Mouse (Mus musculus) neural tube, embryonic 14.5 days (tissue): ENCODE results near the gene Cytip. TPM values are rescaled to one million over a fixed set of nuclear protein-coding genes. Genes with fewer than 3 reads are reported as not detected.
"Not testable (repeated sequence)": the region's sequence is repeated elsewhere in the genome, so short reads cannot be mapped to it uniquely, and the experiment has no call there.

Experiments
- ATAC-seq: fragments of 200-750 bp; cut with Nextera tagmentation; 2 replicates; pipeline ENCODE4 v1.8.0; 2017; ENCODE audit warnings: low read depth, mild to moderate bottlenecking, moderate TSS enrichment, moderate library complexity
- H3K27ac ChIP-seq: fragments of 300-500 bp; sonication (generic); 2 replicates; pipeline ENCODE4 v1.5.1; 2014; ENCODE audit warnings: low read depth, mild to moderate bottlenecking, control low read depth, low read length, moderate library complexity, mixed read lengths
- H3K27me3 ChIP-seq: fragments of 300-500 bp; sonication (generic); 2 replicates; pipeline ENCODE4 v1.6.1; 2014; ENCODE audit warnings: low read length; ENCODE audit not compliant: control insufficient read depth, insufficient read depth
- H3K36me3 ChIP-seq: fragments of 300-500 bp; sonication (generic); 2 replicates; pipeline ENCODE4 v1.6.1; 2014; ENCODE audit warnings: low read length, mixed read lengths; ENCODE audit not compliant: control insufficient read depth, insufficient read depth
- H3K4me1 ChIP-seq: fragments of 300-500 bp; sonication (generic); 2 replicates; pipeline ENCODE4 v1.6.1; 2014; ENCODE audit warnings: low read length; ENCODE audit not compliant: control insufficient read depth, insufficient read depth
- H3K4me2 ChIP-seq: fragments of 300-500 bp; sonication (generic); 2 replicates; pipeline ENCODE4 v1.6.1; 2014; ENCODE audit warnings: mild to moderate bottlenecking, low read depth, low read length, control low read depth
- H3K4me3 ChIP-seq: fragments of 300-500 bp; sonication (generic); 2 replicates; pipeline ENCODE4 v1.5.1; 2014; ENCODE audit warnings: low read depth, low read length, control low read depth, mixed read lengths
- H3K9ac ChIP-seq: fragments of 300-500 bp; sonication (generic); replicated peaks from 2 replicates; pipeline ENCODE4 v1.6.1; 2014; ENCODE audit warnings: low read depth, mild to moderate bottlenecking, control low read depth, low read length, mixed read lengths
- H3K9me3 ChIP-seq: fragments of 300-500 bp; sonication (generic); 2 replicates; pipeline ENCODE4 v1.6.1; 2016; ENCODE audit warnings: low read length; ENCODE audit not compliant: control insufficient read depth
- WGBS: fragments of 180-500 bp; shearing (Covaris S2); extraction: QIAGEN DNeasy Blood & Tissue Kit; methylation state at CpG from one replicate; pipeline ENCODE4 v1.1.7; 2014; 5-methylcytosine and 5-hydroxymethylcytosine counted together
- polyA plus RNA-seq: library from polyadenylated mRNA; unstranded; fragments of >200 nt; fragmentation: Nextera tagmentation; extraction: Ambion mirVana; gene quantifications from 2 replicates; pipeline ENCODE4 v1.2.1, GENCODE M21; 2014

The Cytip gene
- polyA plus RNA-seq, 1 experiment from 2014 or later = 0.33 TPM

- H3K4me2 ChIP-seq = no peak overlapping the region
- 87% methylated on average over 1 of the region's 1 CpGs for WGBS
- no peak for ATAC-seq
- no peak overlapping the region for H3K27ac ChIP-seq
- H3K27me3 ChIP-seq = no peaks in the 10 kb centered on the region
- no peaks in the 10 kb centered on the region for H3K4me1 ChIP-seq
- H3K9ac ChIP-seq = no peak overlapping the region
- no peak overlapping the region for H3K4me3 ChIP-seq
- no peaks in the 10 kb centered on the region for H3K36me3 ChIP-seq
- H3K9me3 ChIP-seq = no peaks in the 10 kb centered on the region
Observed at GRCm38 (mm10) chr2:58140531-58140930, 54.8 kb downstream of the Cytip start.

- Histone ChIP-seq H3K4me2 (no peak overlapping the region), H3K9ac (no peak overlapping the region), H3K4me3 (no peak overlapping the region), H3K27ac (no peak overlapping the region), H3K9me3 (no peaks in the 10 kb centered on the region), H3K4me1 (no peaks in the 10 kb centered on the region), H3K36me3 (no peaks in the 10 kb centered on the region), H3K27me3 (no peaks in the 10 kb centered on the region)
- ATAC-seq = no peak
- WGBS = 88% methylated on average over 5 of the region's 5 CpGs
Observed at GRCm38 (mm10) chr2:58138611-58139010, 56.7 kb downstream of the Cytip start.

- no peaks in the 10 kb centered on the region for H3K36me3 ChIP-seq
- no peaks in the 10 kb centered on the region for H3K9me3 ChIP-seq
- WGBS = 92% methylated on average over 7 of the region's 7 CpGs
- no peak overlapping the region for H3K4me3 ChIP-seq
- H3K4me2 ChIP-seq = no peak overlapping the region
- no peaks in the 10 kb centered on the region for H3K4me1 ChIP-seq
- ATAC-seq = no peak
- H3K9ac ChIP-seq = no peak overlapping the region
- H3K27ac ChIP-seq = no peak overlapping the region
- no peaks in the 10 kb centered on the region for H3K27me3 ChIP-seq
Observed at GRCm38 (mm10) chr2:58137676-58138075, 57.7 kb downstream of the Cytip start.

GRCm38 (mm10) chr2:58136526-58136925 lies 58.8 kb downstream of the Cytip start:
- Histone ChIP-seq H3K9me3 (no peaks in the 10 kb centered on the region), H3K27ac (no peak overlapping the region), H3K27me3 (no peaks in the 10 kb centered on the region), H3K4me3 (no peak overlapping the region), H3K4me1 (no peaks in the 10 kb centered on the region), H3K4me2 (no peak overlapping the region), H3K9ac (no peak overlapping the region), H3K36me3 (no peaks in the 10 kb centered on the region)
- ATAC-seq = no peak
- 97% methylated on average over 4 of the region's 4 CpGs for WGBS

GRCm38 (mm10) chr2:58135061-58135463 lies 60.3 kb downstream of the Cytip start:
- Histone ChIP-seq H3K9me3 (no peaks in the 10 kb centered on the region), H3K9ac (no peak overlapping the region), H3K27me3 (no peaks in the 10 kb centered on the region), H3K27ac (no peak overlapping the region), H3K4me2 (no peak overlapping the region), H3K4me3 (no peak overlapping the region), H3K36me3 (no peaks in the 10 kb centered on the region), H3K4me1 (no peaks in the 10 kb centered on the region)
- ATAC-seq = no peak
- WGBS = 81% methylated on average over 2 of the region's 2 CpGs

- Histone ChIP-seq H3K4me1 (no peaks in the 10 kb centered on the region), H3K4me3 (no peak overlapping the region), H3K36me3 (no peaks in the 10 kb centered on the region), H3K27ac (no peak overlapping the region), H3K27me3 (no peaks in the 10 kb centered on the region), H3K9ac (no peak overlapping the region), H3K9me3 (no peaks in the 10 kb centered on the region), H3K4me2 (no peak overlapping the region)
- 77% methylated on average over 2 of the region's 2 CpGs for WGBS
- no peak for ATAC-seq
Observed at GRCm38 (mm10) chr2:58132597-58132996, 62.7 kb downstream of the Cytip start.

GRCm38 (mm10) chr2:58129903-58130302 lies 65.4 kb downstream of the Cytip start:
- Histone ChIP-seq H3K27ac (no peak overlapping the region), H3K4me3 (no peak overlapping the region), H3K9me3 (no peaks in the 10 kb centered on the region), H3K36me3 (no peaks in the 10 kb centered on the region), H3K9ac (no peak overlapping the region), H3K27me3 (no peaks in the 10 kb centered on the region), H3K4me1 (no peaks in the 10 kb centered on the region), H3K4me2 (no peak overlapping the region)
- ATAC-seq = no peak
- WGBS = 90% methylated on average over 5 of the region's 5 CpGs

GRCm38 (mm10) chr2:58111105-58111504 lies 84.2 kb downstream of the Cytip start:
- Histone ChIP-seq H3K27me3 (no peaks in the 10 kb centered on the region), H3K4me2 (no peak overlapping the region), H3K4me3 (no peak overlapping the region), H3K36me3 (no peaks in the 10 kb centered on the region), H3K9me3 (no peaks in the 10 kb centered on the region), H3K4me1 (no peaks in the 10 kb centered on the region), H3K27ac (no peak overlapping the region), H3K9ac (no peak overlapping the region)
- WGBS = 63% methylated on average over 4 of the region's 4 CpGs
- no peak for ATAC-seq

GRCm38 (mm10) chr2:58107887-58108286 lies 87.4 kb downstream of the Cytip start:
- not testable (repeated sequence) for H3K4me2 ChIP-seq, H3K27me3 ChIP-seq, H3K4me1 ChIP-seq, H3K4me3 ChIP-seq, ATAC-seq, H3K27ac ChIP-seq, H3K9me3 ChIP-seq, H3K9ac ChIP-seq, H3K36me3 ChIP-seq
- WGBS = 89% methylated on average over 13 of the region's 16 CpGs

GRCm38 (mm10) chr2:58107046-58107445 lies 88.3 kb downstream of the Cytip start:
- 94% methylated on average over 6 of the region's 6 CpGs for WGBS
- no peaks in the 10 kb centered on the region for H3K36me3 ChIP-seq
- H3K27ac ChIP-seq = no peak overlapping the region
- H3K4me3 ChIP-seq = no peak overlapping the region
- no peak overlapping the region for H3K9ac ChIP-seq
- no peak for ATAC-seq
- no peaks in the 10 kb centered on the region for H3K9me3 ChIP-seq
- H3K4me1 ChIP-seq = no peaks in the 10 kb centered on the region
- no peak overlapping the region for H3K4me2 ChIP-seq
- no peaks in the 10 kb centered on the region for H3K27me3 ChIP-seq
